Mouse (Mus musculus) limb, embryonic 11.5 days (tissue): ENCODE results near the gene Mettl24. TPM values are rescaled to one million over a fixed set of nuclear protein-coding genes. Genes with fewer than 3 reads are reported as not detected.
"Not testable (repeated sequence)": the region's sequence is repeated elsewhere in the genome, so short reads cannot be mapped to it uniquely, and the experiment has no call there.

Experiments
- ATAC-seq: fragments of 200-750 bp; cut with Nextera tagmentation; 2 replicates; pipeline ENCODE4 v1.8.0; 2017; ENCODE audit warnings: low read depth; ENCODE audit not compliant: insufficient number of reproducible peaks, low FRiP score, low TSS enrichment
- DNase-seq: peaks from one replicate; pipeline ENCODE4 v3.0.0-alpha.2; 2015; ENCODE audit warnings: low spot score
- H3K27ac ChIP-seq: fragments of 300-500 bp; sonication (generic); replicated peaks from 2 replicates; pipeline ENCODE4 v1.5.1; 2014; ENCODE audit warnings: low read depth, mild to moderate bottlenecking, low read length
- H3K27me3 ChIP-seq: fragments of 300-500 bp; sonication (generic); 2 replicates; pipeline ENCODE4 v1.6.1; 2014; ENCODE audit warnings: mild to moderate bottlenecking, low read length, mixed read lengths; ENCODE audit not compliant: control insufficient read depth, insufficient read depth
- H3K36me3 ChIP-seq: fragments of 300-500 bp; sonication (generic); 2 replicates; pipeline ENCODE4 v1.6.1; 2014; ENCODE audit warnings: mild to moderate bottlenecking, low read length, moderate library complexity, mixed read lengths; ENCODE audit not compliant: control insufficient read depth, insufficient read depth
- H3K4me1 ChIP-seq: fragments of 300-500 bp; sonication (generic); 2 replicates; pipeline ENCODE4 v1.6.1; 2014; ENCODE audit warnings: low read length, mixed read lengths; ENCODE audit not compliant: control insufficient read depth, insufficient read depth
- H3K4me2 ChIP-seq: fragments of 300-500 bp; sonication (generic); 2 replicates; pipeline ENCODE4 v1.6.1; 2014; ENCODE audit warnings: low read depth, mild to moderate bottlenecking, moderate library complexity; ENCODE audit not compliant: severe bottlenecking
- H3K4me3 ChIP-seq: fragments of 300-500 bp; sonication (generic); 2 replicates; pipeline ENCODE4 v1.5.1; 2014; ENCODE audit warnings: low read depth, low read length
- H3K9ac ChIP-seq: fragments of 300-500 bp; sonication (generic); 2 replicates; pipeline ENCODE4 v1.6.1; 2014; ENCODE audit warnings: mild to moderate bottlenecking, low read length
- H3K9me3 ChIP-seq: fragments of 300-500 bp; sonication (generic); 2 replicates; pipeline ENCODE4 v1.6.1; 2016; ENCODE audit warnings: low read length; ENCODE audit not compliant: control insufficient read depth
- WGBS: fragments of 180-500 bp; shearing (Covaris S2); extraction: QIAGEN DNeasy Blood & Tissue Kit; methylation state at CpG from one replicate; pipeline ENCODE4 v1.1.7; 2014; 5-methylcytosine and 5-hydroxymethylcytosine counted together
- polyA plus RNA-seq: library from polyadenylated mRNA; unstranded; fragments of >200 nt; fragmentation: Nextera tagmentation; extraction: Ambion mirVana; gene quantifications from 2 replicates; pipeline ENCODE4 v1.2.1, GENCODE M21; 2014

Mettl24 gene
- polyA plus RNA-seq, 1 experiment from 2014 or later: 1.2 TPM

GRCm38 (mm10) chr10:40759391-40760194 lies 76.5 kb downstream of the Mettl24 start:
- H3K4me2 ChIP-seq, H3K9me3 ChIP-seq: not testable (repeated sequence)
- 94% methylated on average over 21 of the region's 23 CpGs for WGBS

GRCm38 (mm10) chr10:40760195-40761009 lies 77.3 kb downstream of the Mettl24 start:
- DNase-seq (peak; percentile 12), ATAC-seq (no peak)
- Histone ChIP-seq H3K27ac (no peak overlapping the region), H3K9ac (no peak overlapping the region), H3K36me3 (no peaks in the 10 kb centered on the region), H3K9me3 (no peaks in the 10 kb centered on the region), H3K4me1 (peaks cover 12% of the 10 kb centered on the region), H3K4me3 (no peak overlapping the region), H3K27me3 (no peaks in the 10 kb centered on the region), H3K4me2 (no peak overlapping the region)
- WGBS: 88% methylated on average over 9 of the region's 9 CpGs

More at GRCm38 (mm10) chr10:40759391-40760194, 76.5 kb downstream of the Mettl24 start:
- H3K4me3 ChIP-seq, ATAC-seq, H3K9ac ChIP-seq, H3K27ac ChIP-seq, H3K27me3 ChIP-seq, H3K36me3 ChIP-seq: not testable (repeated sequence)
- peak; percentile 16 for DNase-seq
- H3K4me1 ChIP-seq: peaks cover 12% of the 10 kb centered on the region

DNA sequence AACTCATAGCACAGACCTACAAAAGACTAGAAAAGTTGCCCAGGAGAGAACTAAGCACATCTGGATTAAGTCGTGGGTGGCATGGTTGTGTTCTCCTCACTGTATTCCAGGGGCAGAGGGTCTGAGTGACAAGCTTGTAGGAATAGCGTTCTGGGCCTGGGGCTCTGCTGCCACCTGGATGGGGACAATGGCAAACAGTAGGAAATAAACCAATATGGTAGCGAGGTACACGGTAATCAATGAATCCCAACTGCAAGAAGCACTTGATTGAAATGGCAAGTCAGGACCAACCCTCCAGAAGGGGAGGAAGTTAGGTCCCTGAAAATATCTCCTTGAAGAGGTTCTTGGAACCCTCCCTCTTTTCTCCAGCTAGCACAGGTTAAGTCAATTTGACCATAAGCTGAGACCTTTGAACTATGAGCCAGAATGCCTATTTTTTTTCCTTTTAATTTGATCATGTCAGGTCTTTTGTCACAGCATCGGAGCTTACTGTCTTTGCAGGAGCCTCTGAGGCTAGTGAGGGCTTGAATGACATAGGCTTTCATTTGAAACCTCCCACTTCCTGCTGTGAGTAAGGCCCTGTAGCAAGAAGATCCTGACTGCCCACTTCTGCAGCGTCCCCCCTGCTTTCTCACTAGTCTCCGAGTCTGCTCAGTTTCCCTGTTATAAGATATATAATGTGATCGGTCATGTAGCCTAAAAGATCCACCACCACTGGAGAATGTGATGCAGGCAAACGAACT lies 78.1 kb downstream of the Mettl24 start:
- no peaks in the 10 kb centered on the region for H3K9me3 ChIP-seq
- no peak for ATAC-seq
- H3K4me2 ChIP-seq: no peak overlapping the region
- no peaks in the 10 kb centered on the region for H3K36me3 ChIP-seq
- H3K4me1 ChIP-seq: peaks cover 12% of the 10 kb centered on the region
- WGBS: 72% methylated on average over 9 of the region's 9 CpGs
- no peak overlapping the region for H3K4me3 ChIP-seq
- H3K27me3 ChIP-seq: no peaks in the 10 kb centered on the region
- 0 out of 2 replicates have a peak overlapping the region, but pooled peaks have one; percentile 58 for H3K27ac ChIP-seq
- H3K9ac ChIP-seq: no peak overlapping the region
- DNase-seq: peak; percentile 20

- WGBS: 17% methylated on average over 6 of the region's 6 CpGs
- Histone ChIP-seq H3K9ac (no peak overlapping the region), H3K4me2 (no peak overlapping the region), H3K27me3 (no peaks in the 10 kb centered on the region), H3K36me3 (no peaks in the 10 kb centered on the region), H3K9me3 (no peaks in the 10 kb centered on the region), H3K4me3 (no peak overlapping the region), H3K4me1 (peaks cover 12% of the 10 kb centered on the region), H3K27ac (no peak overlapping the region)
- ATAC-seq (peak; percentile 60; the same call in 1 of the 2 replicates), DNase-seq (peak; percentile 68)
Measured at GRCm38 (mm10) chr10:40762624-40763023, 79.5 kb downstream of the Mettl24 start.

GRCm38 (mm10) chr10:40763084-40763720 lies 80.1 kb downstream of the Mettl24 start:
- Histone ChIP-seq H3K9ac (no peak overlapping the region), H3K27ac (no peak overlapping the region), H3K36me3 (no peaks in the 10 kb centered on the region), H3K4me2 (no peak overlapping the region), H3K4me1 (peaks cover 12% of the 10 kb centered on the region), H3K27me3 (no peaks in the 10 kb centered on the region), H3K4me3 (no peak overlapping the region), H3K9me3 (no peaks in the 10 kb centered on the region)
- 48% methylated on average over 5 of the region's 5 CpGs for WGBS
- DNase-seq: peak; percentile 21
- no peak for ATAC-seq

DNA sequence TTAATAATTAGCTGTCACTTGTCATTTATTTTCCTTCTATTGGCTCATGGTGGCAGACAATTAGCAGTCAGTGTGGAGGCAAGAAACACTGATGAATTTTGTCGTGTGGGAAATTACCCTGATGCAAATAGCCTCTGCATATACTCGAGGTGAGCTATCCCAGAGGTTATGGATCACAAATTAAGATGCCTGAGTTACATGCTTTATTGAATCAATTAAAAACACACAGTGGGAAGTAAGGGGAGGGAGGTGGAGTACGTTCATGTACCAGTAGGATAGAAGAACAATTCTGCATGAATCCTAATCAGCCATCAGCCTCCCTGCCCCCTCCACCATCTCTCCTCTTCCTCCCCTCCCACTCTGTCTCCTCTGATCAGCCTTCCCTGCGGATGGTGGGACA lies 89.2 kb downstream of the Mettl24 start:
- Histone ChIP-seq H3K9ac (no peak overlapping the region), H3K27me3 (no peaks in the 10 kb centered on the region), H3K9me3 (no peaks in the 10 kb centered on the region), H3K4me2 (no peak overlapping the region), H3K4me3 (no peak overlapping the region), H3K27ac (no peak overlapping the region), H3K4me1 (peaks cover 4% of the 10 kb centered on the region), H3K36me3 (no peaks in the 10 kb centered on the region)
- no peak for ATAC-seq
- DNase-seq: no peak
- WGBS: 51% methylated on average over 4 of the region's 4 CpGs

GRCm38 (mm10) chr10:40775151-40775550 lies 92.1 kb downstream of the Mettl24 start:
- DNase-seq: no peak
- Histone ChIP-seq H3K4me1 (peaks cover 7% of the 10 kb centered on the region), H3K4me2 (no peak overlapping the region), H3K9me3 (no peaks in the 10 kb centered on the region), H3K27ac (no peak overlapping the region), H3K9ac (no peak overlapping the region), H3K4me3 (no peak overlapping the region), H3K27me3 (no peaks in the 10 kb centered on the region), H3K36me3 (no peaks in the 10 kb centered on the region)
- WGBS: 44% methylated on average over 11 of the region's 11 CpGs
- ATAC-seq: no peak

GRCm38 (mm10) chr10:40775655-40776054 lies 92.6 kb downstream of the Mettl24 start:
- no peak overlapping the region for H3K4me2 ChIP-seq
- ATAC-seq (no peak), DNase-seq (no peak)
- peaks cover 7% of the 10 kb centered on the region for H3K4me1 ChIP-seq
- no peak overlapping the region for H3K9ac ChIP-seq
- H3K27ac ChIP-seq: no peak overlapping the region
- no peaks in the 10 kb centered on the region for H3K9me3 ChIP-seq
- H3K27me3 ChIP-seq: no peaks in the 10 kb centered on the region
- no peaks in the 10 kb centered on the region for H3K36me3 ChIP-seq
- WGBS: 81% methylated on average over 4 of the region's 4 CpGs
- no peak overlapping the region for H3K4me3 ChIP-seq
